Mouse (Mus musculus): ENCODE measurements around the gene Mars2.

GRCm38 (mm10) chr1:55201850-55202752 is 34.9 kb upstream of the Mars2 start:
- TF ChIP-seq CTCF (IDR thresholded peaks at IDR 0.05; ENCODE audit: low read depth, low read length) (no peak), POLR2A (IDR thresholded peaks at IDR 0.05; ENCODE audit: borderline replicate concordance, low read depth, low read length) (no peak)
